Mouse (Mus musculus) liver, adult 2 months (tissue): ENCODE results near the gene 4931414P19Rik. TPM values are rescaled to one million over a fixed set of nuclear protein-coding genes. Genes with fewer than 3 reads are reported as not detected.

Experiments
- DNase-seq: peaks from one replicate; pipeline ENCODE4 v3.0.0-alpha.2; 2011; ENCODE audit warnings: low read depth, low spot score; ENCODE audit errors: extremely low read depth
- H3K27ac ChIP-seq: fragments of 200-500 bp; replicated peaks from 2 replicates; pipeline ENCODE4 v1.5.1; 2012; ENCODE audit warnings: low read depth, mild to moderate bottlenecking, control low read depth, inconsistent platforms, low read length; ENCODE audit not compliant: insufficient read depth
- H3K27me3 ChIP-seq: fragments of 200-500 bp; 2 replicates; pipeline ENCODE4 v1.6.1; 2012; ENCODE audit warnings: mild to moderate bottlenecking, moderate library complexity, low read length, inconsistent platforms; ENCODE audit not compliant: control insufficient read depth, insufficient read depth
- H3K36me3 ChIP-seq: fragments of 200-500 bp; 2 replicates; pipeline ENCODE4 v1.6.1; 2012; ENCODE audit warnings: low read length, inconsistent platforms; ENCODE audit not compliant: control insufficient read depth, insufficient read depth
- H3K4me1 ChIP-seq: fragments of 200-500 bp; 2 replicates; pipeline ENCODE4 v1.6.1; 2011; ENCODE audit warnings: low read length; ENCODE audit not compliant: control insufficient read depth, insufficient read depth
- H3K4me3 ChIP-seq: fragments of 200-500 bp; 2 replicates; pipeline ENCODE4 v1.5.1; 2011; ENCODE audit warnings: low read depth, mild to moderate bottlenecking, control low read depth, low read length, moderate library complexity; ENCODE audit not compliant: insufficient read depth
- H3K79me2 ChIP-seq: fragments of 200-500 bp; 2 replicates; pipeline ENCODE4 v1.6.1; 2012; ENCODE audit warnings: inconsistent platforms, mild to moderate bottlenecking, low read length, moderate library complexity; ENCODE audit not compliant: control insufficient read depth, insufficient read depth
- H3K9ac ChIP-seq: fragments of 200-500 bp; 2 replicates; pipeline ENCODE4 v1.6.1; 2012; ENCODE audit warnings: low read depth, mild to moderate bottlenecking, control low read depth, inconsistent platforms, low read length
- CTCF ChIP-seq: fragments of 200-500 bp; IDR thresholded peaks from 2 replicates; pipeline ENCODE4 v1.5.1; 2011; ENCODE audit warnings: low read depth, low read length, control low read depth
- POLR2A ChIP-seq: fragments of 200-500 bp; IDR thresholded peaks from 2 replicates; pipeline ENCODE4 v1.6.1; 2011; ENCODE audit warnings: low read length, control low read depth; ENCODE audit not compliant: insufficient read depth; ENCODE audit errors: extremely low read depth
- WGBS: fragments of 180-500 bp; shearing (Covaris S2); methylation state at CpG from one replicate; pipeline ENCODE4 v1.1.7; 2018; 5-methylcytosine and 5-hydroxymethylcytosine counted together
- polyA plus RNA-seq: library from polyadenylated mRNA; depleted of rRNA; stranded (reverse); fragments of >200 nt; gene quantifications from 2 replicates; pipeline ENCODE4 v1.2.3, GENCODE M21; 2012
- total RNA-seq: library from RNA; depleted of rRNA; stranded (reverse); fragments of >200 nt; gene quantifications from 2 replicates; pipeline ENCODE4 v1.2.3, GENCODE M21; 2014

4931414P19Rik gene
- total and polyA plus RNA-seq, 2 experiments: 2.6 to 3.0 TPM

DNA sequence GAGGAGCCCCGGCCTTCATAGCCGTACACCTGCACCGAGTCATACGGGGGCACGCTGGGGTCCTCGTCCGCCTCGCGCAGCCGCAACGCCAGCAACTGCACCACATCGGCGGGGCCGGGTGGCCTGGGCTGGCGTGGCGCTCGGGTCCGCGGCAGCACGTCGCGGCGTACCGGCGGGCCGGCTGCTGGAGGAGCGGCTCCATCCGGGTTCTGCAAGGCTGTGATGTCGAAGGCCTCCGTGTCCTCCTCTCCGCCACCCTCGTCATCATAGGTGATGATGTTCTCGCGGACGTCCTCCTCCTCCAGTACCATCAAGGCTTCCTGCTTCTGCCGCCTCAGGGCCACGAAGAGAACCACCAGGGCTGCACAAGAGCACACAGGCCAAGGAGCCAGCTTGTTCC, 26.5 kb upstream of the 4931414P19Rik start:
- 97% methylated on average over 37 of the region's 37 CpGs for WGBS
- DNase-seq: no peak
- Histone ChIP-seq H3K79me2 (no peaks in the 10 kb centered on the region), H3K27ac (no peak overlapping the region), H3K4me1 (no peaks in the 10 kb centered on the region), H3K36me3 (no peaks in the 10 kb centered on the region), H3K27me3 (no peaks in the 10 kb centered on the region), H3K9ac (no peak overlapping the region), H3K4me3 (no peak overlapping the region)
- TF ChIP-seq CTCF (no peak), POLR2A (no peak)

DNA sequence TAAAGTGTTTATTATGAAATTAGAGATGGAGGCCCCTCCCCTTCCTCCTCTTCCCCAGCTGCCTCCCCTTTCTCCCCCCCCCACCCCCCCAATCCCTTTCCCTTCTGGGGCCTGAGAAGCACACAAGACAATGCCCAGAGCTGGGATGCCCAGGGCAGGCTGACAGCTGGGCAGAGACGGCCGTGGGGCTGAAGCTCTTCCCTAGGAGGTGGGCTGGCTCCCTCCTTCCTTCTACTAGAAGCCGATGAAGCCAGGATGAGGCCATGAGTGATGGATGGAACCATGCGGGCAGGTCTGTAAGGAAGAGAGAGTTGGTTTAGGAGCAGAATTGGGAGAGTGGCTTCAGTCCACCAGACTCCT, 25.4 kb upstream of the 4931414P19Rik start:
- no peaks in the 10 kb centered on the region for H3K79me2 ChIP-seq

DNA sequence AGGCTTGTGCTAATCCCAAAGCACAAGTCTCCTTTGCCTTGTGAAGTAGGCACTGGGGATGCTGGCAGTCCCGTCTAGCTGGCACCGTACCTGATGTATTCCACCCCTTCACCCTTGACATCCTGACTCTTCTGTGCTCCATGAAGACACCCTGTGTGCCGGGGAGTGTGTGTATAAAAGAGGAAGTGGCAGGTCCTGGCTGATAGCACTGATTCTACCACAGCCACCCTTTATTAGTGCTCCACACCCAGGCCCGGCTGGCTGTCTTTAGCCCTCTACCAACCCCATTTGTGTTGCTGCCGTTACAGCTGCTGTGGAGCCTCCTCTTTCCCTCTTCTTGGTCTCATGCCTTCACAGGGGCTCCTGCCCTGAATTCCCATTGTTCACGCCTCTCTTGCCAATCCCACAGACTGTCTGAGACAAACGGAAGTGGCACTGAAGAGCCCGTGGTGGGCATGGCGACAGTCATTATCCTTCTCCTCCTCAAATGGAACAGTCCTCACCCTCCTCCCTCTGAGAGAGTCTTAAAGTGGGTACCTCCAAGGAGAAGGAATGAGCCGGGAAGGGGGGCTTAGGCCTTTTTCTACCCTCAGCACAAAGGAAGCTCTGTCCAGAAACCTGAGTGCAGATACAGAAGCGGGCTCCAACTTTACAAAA, 24.9 kb upstream of the 4931414P19Rik start:
- Histone ChIP-seq H3K79me2 (no peaks in the 10 kb centered on the region), H3K27ac (no peak overlapping the region), H3K4me3 (no peak overlapping the region), H3K36me3 (no peaks in the 10 kb centered on the region), H3K4me1 (no peaks in the 10 kb centered on the region), H3K27me3 (no peaks in the 10 kb centered on the region), H3K9ac (no peak overlapping the region)
- 88% methylated on average over 11 of the region's 11 CpGs for WGBS
- no peak for TF ChIP-seq POLR2A
- no peak for TF ChIP-seq CTCF
- no peak for DNase-seq

More for the DNA sequence above, 25.4 kb upstream of the 4931414P19Rik start:
- Histone ChIP-seq H3K27ac (no peak overlapping the region), H3K9ac (no peak overlapping the region), H3K4me1 (no peaks in the 10 kb centered on the region), H3K4me3 (no peak overlapping the region), H3K36me3 (no peaks in the 10 kb centered on the region), H3K27me3 (no peaks in the 10 kb centered on the region)
- no peak for DNase-seq
- 86% methylated on average over 4 of the region's 4 CpGs for WGBS
- TF ChIP-seq POLR2A (no peak), CTCF (no peak)

DNA sequence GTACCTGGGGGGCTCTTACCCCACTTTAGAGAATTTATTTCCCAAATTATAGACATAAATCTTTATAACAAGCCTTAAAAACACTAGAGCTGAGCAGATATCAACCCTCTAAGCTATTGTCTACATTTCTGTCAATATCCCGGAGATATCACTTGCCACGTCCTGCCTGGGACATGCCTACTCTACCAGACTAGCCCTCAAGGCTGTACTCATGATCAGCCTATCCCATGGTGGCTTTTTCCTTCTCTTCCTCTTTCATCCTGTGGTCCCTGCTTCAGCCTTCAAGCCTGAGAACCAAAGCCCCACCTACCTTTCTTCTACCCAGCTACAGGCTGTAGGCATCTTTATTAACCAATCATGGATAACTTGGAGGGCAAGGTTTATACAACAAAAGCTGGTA, 24.0 kb upstream of the 4931414P19Rik start:
- 92% methylated on average over 2 of the region's 2 CpGs for WGBS
- Histone ChIP-seq H3K79me2 (no peaks in the 10 kb centered on the region), H3K27ac (no peak overlapping the region), H3K9ac (no peak overlapping the region), H3K4me1 (no peaks in the 10 kb centered on the region), H3K36me3 (no peaks in the 10 kb centered on the region), H3K4me3 (no peak overlapping the region), H3K27me3 (no peaks in the 10 kb centered on the region)
- no peak for DNase-seq
- TF ChIP-seq POLR2A (no peak), CTCF (no peak)

DNA sequence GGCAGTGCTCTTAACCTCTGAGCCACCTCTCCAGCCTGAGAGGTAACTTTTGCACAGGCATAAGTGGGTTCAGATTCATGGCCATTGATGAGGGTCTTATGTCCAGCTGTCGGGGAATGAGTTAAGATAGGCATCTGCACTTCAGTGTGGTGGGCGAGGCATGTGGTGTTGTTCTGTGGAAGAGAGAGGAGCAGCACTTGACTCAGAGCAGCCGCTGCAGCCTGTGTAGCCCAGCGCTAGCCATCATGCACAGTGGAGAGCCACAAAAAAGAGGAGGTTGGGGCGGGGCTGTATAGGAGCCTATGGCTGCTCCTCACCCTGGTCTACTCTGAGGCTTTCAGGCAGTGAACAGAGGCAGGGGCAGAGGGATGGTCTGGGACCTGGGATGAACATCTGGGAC, 22.3 kb upstream of the 4931414P19Rik start:
- H3K36me3 ChIP-seq: no peaks in the 10 kb centered on the region
- no peaks in the 10 kb centered on the region for H3K27me3 ChIP-seq
- no peaks in the 10 kb centered on the region for H3K79me2 ChIP-seq
- WGBS: 82% methylated on average over 5 of the region's 5 CpGs
- no peak overlapping the region for H3K9ac ChIP-seq
- TF ChIP-seq POLR2A: no peak
- TF ChIP-seq CTCF: no peak
- no peak for DNase-seq
- no peaks in the 10 kb centered on the region for H3K4me1 ChIP-seq
- H3K4me3 ChIP-seq: no peak overlapping the region
- no peak overlapping the region for H3K27ac ChIP-seq

DNA sequence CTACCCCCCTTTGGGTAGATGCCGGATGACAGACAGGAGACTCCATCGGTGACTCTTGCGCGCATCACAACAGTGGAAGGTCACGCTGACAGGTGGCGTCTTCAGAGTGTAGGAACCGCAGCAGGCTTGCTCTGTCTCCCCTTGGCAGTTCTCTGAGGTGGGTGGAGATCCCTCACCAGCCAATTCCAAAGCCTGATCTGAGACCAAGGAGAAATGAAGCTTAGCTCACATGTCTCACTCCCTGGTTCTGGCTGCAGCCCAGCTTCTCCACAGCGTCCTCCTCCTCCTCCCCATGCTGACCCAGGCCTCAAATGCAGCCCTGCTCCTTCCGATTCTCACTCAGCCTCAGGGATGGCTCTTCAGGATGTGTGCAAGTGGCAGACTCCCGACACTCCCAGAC, 19.2 kb upstream of the 4931414P19Rik start:
- Histone ChIP-seq H3K4me3 (no peak overlapping the region), H3K36me3 (no peaks in the 10 kb centered on the region), H3K4me1 (no peaks in the 10 kb centered on the region), H3K27me3 (no peaks in the 10 kb centered on the region), H3K27ac (no peak overlapping the region), H3K79me2 (no peaks in the 10 kb centered on the region), H3K9ac (no peak overlapping the region)
- 91% methylated on average over 10 of the region's 10 CpGs for WGBS
- no peak for DNase-seq
- TF ChIP-seq POLR2A (no peak), CTCF (no peak)
